Mouse (Mus musculus) G1E (cell line): ENCODE results near the gene Rtl8c.
"Not testable (repeated sequence)": the region's sequence is repeated elsewhere in the genome, so short reads cannot be mapped to it uniquely, and the experiment has no call there.

ENCODE experiments used
- CTCF ChIP-seq: IDR thresholded peaks from 2 replicates; pipeline ENCODE4 v1.5.1; 2012; ENCODE audit warnings: low read depth, low read length, inconsistent platforms, mixed read lengths
- GATA1 ChIP-seq: IDR thresholded peaks from 2 replicates; pipeline ENCODE4 v1.6.1; 2012; ENCODE audit warnings: borderline replicate concordance, low read length, inconsistent platforms, mixed read lengths
- POLR2AphosphoS5 ChIP-seq: IDR thresholded peaks from 2 replicates; pipeline ENCODE4 v1.6.1; 2012; ENCODE audit warnings: low read depth, low read length, inconsistent platforms; ENCODE audit not compliant: insufficient replicate concordance
- TAL1 ChIP-seq: conservative IDR thresholded peaks from 2 replicates; pipeline ENCODE4 v1.6.1; 2012; ENCODE audit warnings: low read depth, low read length, inconsistent platforms, mixed read lengths

- not testable (repeated sequence) for TF ChIP-seq CTCF, GATA1, TAL1, POLR2AphosphoS5
These were observed 24.4 kb upstream of the Rtl8c start for GRCm38 (mm10) chrX:53583404-53583803.
